ENCODE assay signal across 18 mouse cellular contexts in the genomic region with DNA sequence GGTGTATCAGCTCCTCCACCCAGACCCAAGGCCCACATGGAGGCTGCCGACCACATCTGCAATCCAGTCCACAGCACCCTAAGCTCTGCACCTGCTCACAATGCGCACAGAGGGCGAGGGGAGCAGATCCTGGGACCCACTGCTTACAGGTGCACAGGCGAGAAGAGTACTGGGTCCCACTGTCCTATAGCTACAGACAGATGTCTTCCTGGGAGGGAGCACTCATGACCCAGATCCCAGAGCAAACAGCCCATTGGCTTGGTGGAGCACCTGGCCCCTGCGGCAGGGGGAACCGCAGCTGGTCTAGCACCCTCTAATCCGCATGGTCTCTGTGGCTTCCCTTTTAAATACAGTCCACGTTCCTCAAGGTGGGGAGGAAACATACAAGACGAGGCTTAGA. TPM values are rescaled to one million over a fixed set of nuclear protein-coding genes. Genes with fewer than 3 reads are reported as not detected.
DNase-seq lines count a peak whose midpoint lies in the region; ATAC-seq and TF ChIP-seq lines count a peak whose summit lies in the region.
"Had no signal": no experiment of that assay in that cellular context is flagged by ENCODE, and none has a peak within 500 bp of the region (broad histone marks: within the 10 kb centered on the region; RNA-seq: fewer than 3 reads in every experiment).

No protein-coding gene starts in this region.

- H3K4me3 ChIP-seq in heart, embryonic 11.5 days (ENCODE audit: low read depth, low read length), result no peak overlapping the region
- H3K4me3 ChIP-seq in left cerebral cortex, adult 2 months, result no peak overlapping the region
- no peak overlapping the region for H3K4me3 ChIP-seq in olfactory bulb, adult 2 months (ENCODE audit: insufficient read depth, low read depth, low read length)
- H3K4me3 ChIP-seq: intestine, embryonic 15.5 days; limb, embryonic 13.5 days; neural tube, embryonic 12.5 days; stomach, embryonic 15.5 days had no signal

- H3K4me1 ChIP-seq in heart, embryonic 11.5 days (ENCODE audit: control insufficient read depth, insufficient read depth, low read length), result peaks cover 23% of the 10 kb centered on the region
- peaks cover 44% of the 10 kb centered on the region for H3K4me1 ChIP-seq in olfactory bulb, adult 2 months (ENCODE audit: control insufficient read depth, insufficient read depth, low read length)
- H3K4me1 ChIP-seq: limb, embryonic 13.5 days had no signal

- DNase-seq in heart, postnatal 36 days, result no peak
- no peak for DNase-seq in left cerebral cortex, adult 2 months (ENCODE audit: extremely low spot score in 1 of 2, low spot score in 2 of 2)
- DNase-seq in left cerebral cortex, postnatal 25 days (ENCODE audit: low spot score in 2 of 2), result no peak
- peak; percentile 80 for DNase-seq in thymus, postnatal 14 days
- DNase-seq in kidney, postnatal 36 days, result no peak
- DNase-seq: adrenal gland, postnatal 36 days; gastrocnemius, postnatal 25 days; right cerebral cortex, postnatal 14 days had no signal

- no peaks in the 10 kb centered on the region for H3K9me3 ChIP-seq in heart, embryonic 11.5 days (replicated peaks; ENCODE audit: control insufficient read depth, low read length)
- H3K9me3 ChIP-seq: G1E; intestine, embryonic 15.5 days; limb, embryonic 13.5 days; neural tube, embryonic 12.5 days; stomach, embryonic 15.5 days had no signal

- TF ChIP-seq POLR2A in olfactory bulb, adult 2 months (IDR thresholded peaks at IDR 0.05; ENCODE audit: insufficient read depth, low read depth, low read length), result no peak

- intact Hi-C loops in heart, postnatal 36 days (cut with DNase I), result loop anchor here (2.0 to 5.0 kb wide), 2 partner anchors 21 to 61 kb away; partner anchors contain the start of gene Tmem184b
- intact Hi-C loops in left cerebral cortex, adult 2 months (cut with DNase I), result loop anchor here (2.0 kb wide), 1 partner anchor 21 kb away; the partner anchor contains the start of gene Tmem184b
- intact Hi-C loops in left cerebral cortex, postnatal 25 days (cut with DNase I), result loop anchor here (5.0 kb wide), 1 partner anchor 86 kb away; no protein-coding TSS in a partner anchor

- ATAC-seq in heart, embryonic 11.5 days (replicated peaks; ENCODE audit: insufficient number of reproducible peaks, low FRiP score, low TSS enrichment), result no peak
- ATAC-seq in cerebellum, adult (ENCODE audit: insufficient number of reproducible peaks, low FRiP score, low TSS enrichment), result no peak
- ATAC-seq: intestine, embryonic 15.5 days had no signal

- H3K36me3 ChIP-seq in heart, embryonic 11.5 days (ENCODE audit: control insufficient read depth, insufficient read depth, low read length), result peaks cover 7% of the 10 kb centered on the region

- TF ChIP-seq CTCF in left cerebral cortex, adult 2 months (IDR thresholded peaks at IDR 0.05), result no peak
- TF ChIP-seq CTCF in olfactory bulb, adult 2 months (IDR thresholded peaks at IDR 0.05; ENCODE audit: insufficient read depth, low read depth, low read length), result no peak

- H3K27ac ChIP-seq in heart, embryonic 11.5 days (ENCODE audit: low read depth, low read length), result peak overlapping the region; percentile 87
- peak overlapping the region; percentile 91 for H3K27ac ChIP-seq in left cerebral cortex, adult 2 months
- peak overlapping the region; percentile 98 for H3K27ac ChIP-seq in olfactory bulb, adult 2 months (ENCODE audit: insufficient read depth, low read depth, low read length)
- H3K27ac ChIP-seq: hindbrain, embryonic 14.5 days; intestine, embryonic 15.5 days; limb, embryonic 13.5 days; liver, embryonic 14.5 days; neural tube, embryonic 12.5 days; stomach, embryonic 15.5 days had no signal

- no peaks in the 10 kb centered on the region for H3K27me3 ChIP-seq in heart, embryonic 11.5 days (ENCODE audit: control insufficient read depth, insufficient read depth, low read length)
- H3K27me3 ChIP-seq: intestine, embryonic 15.5 days; limb, embryonic 13.5 days; neural tube, embryonic 12.5 days; stomach, embryonic 15.5 days had no signal

- WGBS in heart, embryonic 11.5 days (ENCODE audit: insufficient replicate concordance), result 78% methylated on average over 9 of the region's 9 CpGs
- WGBS in olfactory bulb, adult 2 months, result 59% methylated on average over 9 of the region's 9 CpGs

- H3K9ac ChIP-seq in heart, embryonic 11.5 days (ENCODE audit: low read depth, low read length), result no peak overlapping the region
- H3K9ac ChIP-seq: hindbrain, embryonic 14.5 days; intestine, embryonic 15.5 days; liver, embryonic 14.5 days; neural tube, embryonic 12.5 days; stomach, embryonic 15.5 days had no signal

- no peak overlapping the region for H3K4me2 ChIP-seq in heart, embryonic 11.5 days
- H3K4me2 ChIP-seq: hindbrain, embryonic 14.5 days; intestine, embryonic 15.5 days; limb, embryonic 13.5 days; neural tube, embryonic 12.5 days; stomach, embryonic 15.5 days had no signal

RNA-seq across cellular contexts. Expression of gene Tmem184b, which starts 21.7 kb away (rescaled TPM):
- polyA plus RNA-seq in heart, embryonic 11.5 days (2014; fragmentation: Nextera tagmentation; extraction: Ambion mirVana), result 55.0 and 56.5 TPM in 2 replicates
- 10 to 100 TPM; 37.0 to 43.0 TPM for total RNA-seq in heart, postnatal 36 days (2021)
- total RNA-seq in left cerebral cortex, adult 2 months (2021), result 10 to 100 TPM; 73.7 to 82.2 TPM
- 10 to 100 TPM; 57.2 to 67.5 TPM for total RNA-seq in left cerebral cortex, postnatal 25 days (2021)
- polyA plus RNA-seq in olfactory bulb, adult 2 months (2012; ENCODE audit: insufficient read depth, insufficient read length, low replicate concordance, missing spikeins), result not detected in 2 replicates

RNA-seq across cellular contexts. Expression of gene Maff, which starts 35.2 kb away (rescaled TPM):
- polyA plus RNA-seq in heart, embryonic 11.5 days (2014; fragmentation: Nextera tagmentation; extraction: Ambion mirVana), result 3.0 and 3.3 TPM in 2 replicates
- 10 to 100 TPM in 1 of 2 experiments, 1 to 10 TPM in 1; 9.0 to 10.5 TPM for total RNA-seq in heart, postnatal 36 days (2021)
- 1 to 10 TPM; 1.6 to 3.2 TPM for total RNA-seq in left cerebral cortex, adult 2 months (2021)
- 1 to 10 TPM; 1.3 to 1.8 TPM for total RNA-seq in left cerebral cortex, postnatal 25 days (2021)
- not detected in 2 replicates for polyA plus RNA-seq in olfactory bulb, adult 2 months (2012; ENCODE audit: insufficient read depth, insufficient read length, low replicate concordance, missing spikeins)

RNA-seq across cellular contexts. Expression of gene Pla2g6, which starts 53.5 kb away (rescaled TPM):
- polyA plus RNA-seq in heart, embryonic 11.5 days (2014; fragmentation: Nextera tagmentation; extraction: Ambion mirVana), result 11.6 and 12.9 TPM in 2 replicates
- total RNA-seq in heart, postnatal 36 days (2021), result 1 to 10 TPM; 8.1 to 8.7 TPM
- 10 to 100 TPM; 21.3 to 22.6 TPM for total RNA-seq in left cerebral cortex, adult 2 months (2021)
- 10 to 100 TPM; 20.6 to 22.4 TPM for total RNA-seq in left cerebral cortex, postnatal 25 days (2021)
- not detected in 2 replicates for polyA plus RNA-seq in olfactory bulb, adult 2 months (2012; ENCODE audit: insufficient read depth, insufficient read length, low replicate concordance, missing spikeins)
